Mouse (Mus musculus) heart, postnatal 0 days (tissue): ENCODE data around the gene Itga3. TPM values are rescaled to one million over a fixed set of nuclear protein-coding genes. Genes with fewer than 3 reads are reported as not detected.

ENCODE experiments used
- ATAC-seq: fragments of 200-750 bp; cut with Nextera tagmentation; 2 replicates; pipeline ENCODE4 v1.8.0; 2017; ENCODE audit warnings: low read depth, moderate number of reproducible peaks, moderate library complexity; ENCODE audit not compliant: insufficient read depth
- DNase-seq: peaks from one replicate; pipeline ENCODE4 v3.0.0-alpha.2; 2016; ENCODE audit warnings: low spot score
- H3K27ac ChIP-seq: fragments of 300-500 bp; sonication (generic); 2 replicates; pipeline ENCODE4 v1.5.1; 2014; ENCODE audit warnings: low read depth, mild to moderate bottlenecking
- H3K27me3 ChIP-seq: fragments of 300-500 bp; sonication (generic); 2 replicates; pipeline ENCODE4 v1.6.1; 2014; ENCODE audit warnings: low read length, mixed read lengths; ENCODE audit not compliant: control insufficient read depth, insufficient read depth
- H3K36me3 ChIP-seq: fragments of 300-500 bp; sonication (generic); replicated peaks from 2 replicates; pipeline ENCODE4 v1.6.1; 2014; ENCODE audit warnings: low read length, mixed read lengths; ENCODE audit not compliant: control insufficient read depth, insufficient read depth
- H3K4me1 ChIP-seq: fragments of 300-500 bp; sonication (generic); 2 replicates; pipeline ENCODE4 v1.6.1; 2014; ENCODE audit warnings: antibody characterized with exemption; ENCODE audit not compliant: control insufficient read depth, insufficient read depth
- H3K4me2 ChIP-seq: fragments of 300-500 bp; sonication (generic); 2 replicates; pipeline ENCODE4 v1.6.1; 2014; ENCODE audit warnings: low read depth, mild to moderate bottlenecking, low read length, moderate library complexity
- H3K4me3 ChIP-seq: fragments of 300-500 bp; sonication (generic); 2 replicates; pipeline ENCODE4 v1.5.1; 2014; ENCODE audit warnings: low read depth, low read length
- H3K9ac ChIP-seq: fragments of 300-500 bp; sonication (generic); replicated peaks from 2 replicates; pipeline ENCODE4 v1.6.1; 2014; ENCODE audit warnings: low read depth, low read length, mixed read lengths
- H3K9me3 ChIP-seq: fragments of 300-500 bp; sonication (generic); replicated peaks from 2 replicates; pipeline ENCODE4 v1.6.1; 2016; ENCODE audit warnings: low read length; ENCODE audit not compliant: control insufficient read depth
- CTCF ChIP-seq: IDR thresholded peaks from 2 replicates; pipeline ENCODE4 v1.5.1; 2016; ENCODE audit warnings: antibody characterized with exemption, control low read depth, low read depth
- EP300 ChIP-seq: IDR thresholded peaks from 2 replicates; pipeline ENCODE4 v1.6.1; 2016; ENCODE audit warnings: antibody characterized with exemption, low read depth
- WGBS: fragments of 180-500 bp; shearing (Covaris S2); extraction: QIAGEN DNeasy Blood & Tissue Kit; methylation state at CpG from one replicate; pipeline ENCODE4 v1.1.7; 2014; 5-methylcytosine and 5-hydroxymethylcytosine counted together
- polyA plus RNA-seq: library from polyadenylated mRNA; unstranded; fragments of >200 nt; fragmentation: Nextera tagmentation; extraction: Ambion mirVana; gene quantifications from 2 replicates; pipeline ENCODE4 v1.2.1, GENCODE M21; 2015
- total RNA-seq: library from RNA; depleted of rRNA; stranded (reverse); fragments of >200 nt; gene quantifications from 2 replicates; pipeline ENCODE4 v1.2.3, GENCODE M21; 2014; ENCODE audit warnings: low replicate concordance

Itga3 gene
- total and polyA plus RNA-seq, 2 experiments from 2014 or later = 6.6 to 47.8 TPM

DNA sequence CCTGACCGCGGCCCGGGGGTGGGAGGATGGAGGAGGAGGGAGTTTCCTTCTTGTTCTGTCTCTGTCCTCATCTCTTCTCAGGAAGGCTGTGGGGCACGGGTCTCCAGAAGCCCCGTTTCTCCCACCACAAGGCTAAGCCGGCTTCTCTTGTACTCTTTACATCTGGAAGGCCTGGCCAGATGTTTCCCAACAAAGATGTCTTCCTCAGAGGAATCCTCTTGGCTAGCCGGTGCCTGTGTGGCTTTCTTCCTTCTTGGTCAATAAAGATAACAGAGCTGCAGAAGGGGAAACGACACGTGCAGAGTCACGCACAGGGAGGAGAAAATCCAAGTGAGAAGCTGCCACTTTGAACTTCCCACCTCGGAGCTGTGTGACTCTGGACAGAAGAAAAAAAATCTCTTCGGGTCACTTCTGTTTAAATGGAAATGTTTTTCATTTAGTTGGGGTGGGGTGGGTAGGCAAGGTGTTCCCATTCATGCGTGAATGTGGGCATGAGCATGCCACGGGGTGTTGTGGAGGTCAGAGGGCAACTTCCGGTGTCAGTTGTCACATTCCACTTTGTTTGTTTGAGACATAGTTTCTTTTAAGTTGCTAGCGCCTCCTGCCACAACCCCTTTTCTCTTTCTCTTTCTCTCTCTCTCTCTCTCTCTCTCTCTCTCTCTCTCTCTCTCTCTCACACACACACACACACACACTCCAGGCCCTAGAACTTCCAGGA lies 24.6 kb upstream of the Itga3 start:
- no peak for ATAC-seq
- H3K4me1 ChIP-seq = peaks cover 14% of the 10 kb centered on the region

GRCm38 (mm10) chr11:95100393-95100792 lies 23.8 kb upstream of the Itga3 start:
- H3K9me3 ChIP-seq = peaks cover 4% of the 10 kb centered on the region; the same call in 1 of the 2 replicates
- DNase-seq (no peak), ATAC-seq (no peak)
- no peak overlapping the region for H3K27ac ChIP-seq
- H3K27me3 ChIP-seq = no peaks in the 10 kb centered on the region
- peaks cover 10% of the 10 kb centered on the region for H3K4me1 ChIP-seq
- 63% methylated on average over 3 of the region's 3 CpGs for WGBS
- no peaks in the 10 kb centered on the region for H3K36me3 ChIP-seq
- H3K4me3 ChIP-seq = no peak overlapping the region
- H3K9ac ChIP-seq = no peak overlapping the region
- no peak overlapping the region for H3K4me2 ChIP-seq
- TF ChIP-seq EP300 = no peak
- no peak for TF ChIP-seq CTCF

More for the DNA sequence above, 24.6 kb upstream of the Itga3 start:
- Histone ChIP-seq H3K27ac (no peak overlapping the region), H3K27me3 (peaks cover 8% of the 10 kb centered on the region; the same call in 1 of the 2 replicates), H3K4me3 (no peak overlapping the region), H3K9ac (no peak overlapping the region), H3K36me3 (no peaks in the 10 kb centered on the region), H3K4me2 (no peak overlapping the region), H3K9me3 (peaks cover 4% of the 10 kb centered on the region; the same call in 1 of the 2 replicates)
- DNase-seq = no peak
- WGBS = 51% methylated on average over 16 of the region's 16 CpGs
- TF ChIP-seq CTCF (no peak), EP300 (no peak)

DNA sequence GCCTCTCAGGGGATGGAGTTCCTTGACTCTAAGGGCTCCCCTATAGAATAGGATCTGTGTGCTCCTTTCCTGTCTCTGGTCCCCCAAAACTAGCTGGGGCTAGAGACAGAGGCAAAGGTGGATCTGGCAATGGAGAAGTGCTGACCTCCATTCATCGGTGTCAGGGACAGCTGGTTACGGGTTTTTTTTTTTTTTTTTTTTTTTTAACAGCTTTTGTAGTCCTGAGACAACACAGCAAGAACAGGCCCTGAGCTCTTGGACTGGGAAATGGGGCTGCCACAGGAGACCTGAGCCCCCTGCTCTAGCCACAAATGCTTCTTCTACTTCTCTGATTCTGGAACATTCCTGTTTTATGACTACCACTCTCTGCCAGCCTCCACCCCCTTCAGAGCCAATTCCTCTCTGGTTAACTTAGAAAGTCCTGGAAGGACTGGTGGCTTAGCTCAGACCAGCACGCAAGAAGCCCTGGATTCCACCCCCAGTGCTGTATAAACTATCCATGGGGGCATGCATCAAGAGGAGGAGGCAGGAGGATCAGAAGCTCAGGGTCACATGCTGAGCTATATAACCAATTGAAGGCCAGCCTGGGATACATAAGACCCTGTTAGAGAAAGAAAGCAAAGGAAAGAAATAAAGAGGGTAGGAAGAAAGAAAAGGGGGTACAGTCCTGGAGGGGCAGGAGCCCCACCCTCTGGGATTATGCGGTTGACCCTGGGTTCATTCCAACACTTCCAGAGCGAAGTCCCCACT lies 21.9 kb upstream of the Itga3 start:
- no peaks in the 10 kb centered on the region for H3K36me3 ChIP-seq
- H3K4me2 ChIP-seq = no peak overlapping the region
- no peak overlapping the region for H3K4me3 ChIP-seq
- H3K4me1 ChIP-seq = peaks cover 10% of the 10 kb centered on the region
- WGBS = 76% methylated on average over 5 of the region's 5 CpGs
- H3K27me3 ChIP-seq = no peaks in the 10 kb centered on the region
- H3K27ac ChIP-seq = no peak overlapping the region
- DNase-seq = no peak
- H3K9me3 ChIP-seq = peaks cover 4% of the 10 kb centered on the region; the same call in 1 of the 2 replicates
- H3K9ac ChIP-seq = no peak overlapping the region
- ATAC-seq = no peak
- TF ChIP-seq CTCF (no peak), EP300 (no peak)

GRCm38 (mm10) chr11:95097889-95098288 lies 21.3 kb upstream of the Itga3 start:
- Histone ChIP-seq H3K9me3 (no peaks in the 10 kb centered on the region), H3K4me2 (no peak overlapping the region), H3K27ac (no peak overlapping the region), H3K4me1 (peaks cover 10% of the 10 kb centered on the region), H3K9ac (no peak overlapping the region), H3K4me3 (no peak overlapping the region), H3K27me3 (no peaks in the 10 kb centered on the region), H3K36me3 (no peaks in the 10 kb centered on the region)
- ATAC-seq (no peak), DNase-seq (no peak)
- WGBS = 62% methylated on average over 6 of the region's 6 CpGs
- no peak for TF ChIP-seq EP300
- TF ChIP-seq CTCF = peak; percentile 35; the same call in 1 of the 2 replicates

DNA sequence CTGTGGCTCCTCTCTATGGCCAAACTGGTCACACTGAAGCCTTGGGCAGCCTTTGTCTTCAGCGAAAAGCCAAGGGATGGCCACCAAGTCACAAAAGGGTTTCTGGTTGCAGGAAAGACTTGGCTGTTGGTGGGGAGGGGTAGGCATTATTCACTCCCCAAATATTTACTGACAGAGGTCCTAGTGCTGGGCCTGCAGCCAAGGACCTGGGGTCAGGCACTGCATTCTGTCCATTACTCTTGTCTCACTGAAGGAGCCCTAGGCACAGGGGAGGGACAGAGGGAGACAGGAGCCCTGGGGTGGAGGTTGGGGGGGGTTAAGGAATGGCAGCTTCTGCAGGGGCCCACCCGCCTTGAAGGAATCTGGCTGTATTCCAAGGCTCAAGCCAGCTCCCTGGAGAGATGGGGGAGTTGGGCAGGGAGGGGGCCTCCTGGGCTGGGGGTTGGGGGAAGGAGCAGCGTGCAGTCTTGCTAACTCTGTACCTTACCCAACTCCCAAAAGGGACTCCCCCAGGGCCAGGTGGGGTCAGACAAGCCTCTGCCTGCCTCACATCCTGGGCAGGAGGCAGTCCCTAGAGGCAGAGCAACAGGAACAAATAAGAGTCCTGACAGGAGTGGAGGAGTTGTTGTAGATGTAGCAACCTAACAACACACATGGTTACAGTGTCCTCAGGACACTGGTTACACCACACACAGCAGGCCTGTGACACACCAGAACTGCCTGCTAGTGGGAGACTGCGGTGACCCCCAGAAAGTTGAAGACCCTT lies 20.2 kb upstream of the Itga3 start:
- no peak for TF ChIP-seq CTCF
- no peak for TF ChIP-seq EP300
- H3K9ac ChIP-seq = no peak overlapping the region
- H3K27me3 ChIP-seq = no peaks in the 10 kb centered on the region
- DNase-seq (no peak), ATAC-seq (peak; percentile 30; the same call in 1 of the 2 replicates)
- no peak overlapping the region for H3K4me2 ChIP-seq
- WGBS = 49% methylated on average over 4 of the region's 4 CpGs
- no peaks in the 10 kb centered on the region for H3K36me3 ChIP-seq
- H3K4me3 ChIP-seq = no peak overlapping the region
- H3K4me1 ChIP-seq = peaks cover 10% of the 10 kb centered on the region
- H3K9me3 ChIP-seq = no peaks in the 10 kb centered on the region
- no peak overlapping the region for H3K27ac ChIP-seq
